Mouse (Mus musculus): ENCODE results near the gene Dusp18. TPM values are rescaled to one million over a fixed set of nuclear protein-coding genes. Genes with fewer than 3 reads are reported as not detected.

Dusp18 gene
- total and polyA plus RNA-seq, 3 experiments, result 2.8 to 6.6 (median 4.8) TPM

DNA sequence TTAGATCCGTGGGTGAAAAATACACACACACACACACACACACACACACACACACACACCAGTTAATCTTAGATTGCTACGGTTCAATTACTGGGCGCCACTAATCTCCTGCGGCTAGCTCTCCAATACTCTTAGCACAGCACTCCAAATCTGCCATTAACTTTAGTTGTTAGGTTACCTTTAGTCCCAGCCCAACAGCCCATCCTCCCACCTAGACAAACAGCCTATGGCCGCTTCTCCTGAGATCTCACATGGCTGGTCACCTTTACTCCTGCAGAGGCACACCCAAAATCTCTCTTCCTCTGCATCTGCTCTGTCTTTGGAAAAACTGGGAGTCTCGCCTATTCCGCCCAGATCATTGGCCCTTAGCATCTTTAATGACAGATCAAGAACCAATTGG is 46.3 kb downstream of the Dusp18 start:
- Histone ChIP-seq H3K27me3 (replicated peaks) (peaks cover 66% of the 10 kb centered on the region), H3K4me3 (replicated peaks in 1 of 3; ENCODE audit: low read depth in 2 of 3, low read length in 2 of 3, poor library complexity in 1 of 3) (no peak overlapping the region), H3K79me2 (replicated peaks; ENCODE audit: control insufficient read depth, extremely low read depth, insufficient read depth, poor library complexity, severe bottlenecking) (no peaks in the 10 kb centered on the region), H3K9ac (ENCODE audit: insufficient read depth, low read depth) (no peak overlapping the region), H3K27ac (ENCODE audit: insufficient read depth, low read depth) (no peak overlapping the region), H3K4me1 (ENCODE audit: control insufficient read depth in 1 of 2, insufficient read depth in 2 of 2) (0 out of 4 replicates have a peak, but pooled peaks cover 0 to 2% of the 10 kb centered on the region in 2 experiments), H3K36me3 (replicated peaks in 1 of 2; ENCODE audit: control insufficient read depth in 1 of 2, insufficient read depth in 1 of 2, low read length in 1 of 2) (no peaks in the 10 kb centered on the region), H3K9me3 (replicated peaks; ENCODE audit: low read length) (peaks cover 2% of the 10 kb centered on the region), H3K4me2 (ENCODE audit: insufficient read depth, low read depth, poor library complexity, severe bottlenecking) (no peak overlapping the region)
- in situ Hi-C loops (cut with MboI; ENCODE audit: low pct_ligation_motif_present, low pct_unique_long_range_greater_than_20kb, low sequenced_read_pairs), result no loop called here
- DNase-seq (ENCODE audit: extremely low read depth), result no peak
- TF ChIP-seq ELF1 (IDR thresholded peaks at IDR 0.05; ENCODE audit: low read depth, low read length) (no peak), CHD1 (IDR thresholded peaks at IDR 0.05; ENCODE audit: low read depth, low read length) (no peak), UBTF (IDR thresholded peaks at IDR 0.05; ENCODE audit: low read depth, low read length) (no peak), RCOR1 (conservative IDR thresholded peaks at IDR 0.05; ENCODE audit: low read depth, low read length) (no peak), KAT2A (IDR thresholded peaks at IDR 0.05; ENCODE audit: insufficient replicate concordance, low read length) (no peak), BHLHE40 (IDR thresholded peaks at IDR 0.05; ENCODE audit: low read depth, low read length) (no peak), TCF12 (IDR thresholded peaks at IDR 0.05; ENCODE audit: low read depth, low read length) (no peak), GABPA (IDR thresholded peaks at IDR 0.05; ENCODE audit: insufficient replicate concordance, low read depth, low read length) (no peak), NRF1 (IDR thresholded peaks at IDR 0.05; ENCODE audit: low read depth, low read length) (no peak), E2F4 (IDR thresholded peaks at IDR 0.05; ENCODE audit: insufficient replicate concordance, low read depth, low read length) (no peak), USF1 (IDR thresholded peaks at IDR 0.05; ENCODE audit: low read depth, low read length) (no peak), MYC (IDR thresholded peaks at IDR 0.05; ENCODE audit: low read depth, low read length) (no peak), IRF4 (IDR thresholded peaks at IDR 0.05; ENCODE audit: low read depth, low read length) (no peak), TBP (conservative IDR thresholded peaks at IDR 0.05; ENCODE audit: low read depth, low read length) (no peak), PAX5 (IDR thresholded peaks at IDR 0.05; ENCODE audit: low read length) (no peak), NELFE (IDR thresholded peaks at IDR 0.05; ENCODE audit: low read depth, low read length) (no peak), ETS1 (conservative IDR thresholded peaks at IDR 0.05; ENCODE audit: low read depth, low read length) (no peak), MAX (IDR thresholded peaks at IDR 0.05; ENCODE audit: low read length) (no peak)
- dilution Hi-C loops (cut with MboI; ENCODE audit: extremely low pct_ligation_motif_present, extremely low pct_unique_long_range_greater_than_20kb, low sequenced_read_pairs), result no loop called here

DNA sequence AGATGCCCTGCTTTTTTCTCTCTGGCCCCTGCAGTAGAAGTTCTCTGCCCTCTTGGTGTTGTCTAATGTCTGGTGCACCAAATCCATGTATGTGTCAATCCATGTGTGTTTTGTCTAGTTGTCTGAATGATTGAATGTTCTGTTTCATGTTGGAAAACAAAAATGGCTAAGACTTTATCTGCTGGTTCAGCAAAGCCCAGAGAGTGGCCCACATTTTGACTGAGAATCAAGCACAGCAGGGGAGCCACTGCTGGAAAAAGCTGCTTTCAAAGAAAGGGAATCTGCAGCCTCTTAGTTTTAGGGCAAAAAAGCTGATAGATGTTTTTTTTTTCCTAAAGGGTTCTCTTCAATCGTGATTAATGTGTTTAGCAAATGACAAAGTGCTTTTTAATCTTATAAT is 51.3 kb downstream of the Dusp18 start:
- TF ChIP-seq ZMIZ1 (IDR thresholded peaks at IDR 0.05; ENCODE audit: low read depth, low read length), result no peak
- TF ChIP-seq BHLHE40 (IDR thresholded peaks at IDR 0.05; ENCODE audit: low read depth, low read length), result no peak
- no peak for TF ChIP-seq NELFE (IDR thresholded peaks at IDR 0.05; ENCODE audit: low read depth, low read length)
- TF ChIP-seq RAD21 (IDR thresholded peaks at IDR 0.05; ENCODE audit: low read depth, low read length), result no peak
- no peak for TF ChIP-seq JUND (conservative IDR thresholded peaks at IDR 0.05; ENCODE audit: low read depth, low read length)
- TF ChIP-seq JUN (IDR thresholded peaks at IDR 0.05; ENCODE audit: insufficient read depth, low read depth, low read length), result no peak
- no peak for TF ChIP-seq SMC3 (IDR thresholded peaks at IDR 0.05; ENCODE audit: low read depth, low read length)
- no peak for TF ChIP-seq ETS1 (conservative IDR thresholded peaks at IDR 0.05; ENCODE audit: low read depth, low read length)
- TF ChIP-seq MAFK (IDR thresholded peaks at IDR 0.05; ENCODE audit: insufficient replicate concordance, low read length), result no peak
- TF ChIP-seq SIN3A (IDR thresholded peaks at IDR 0.05; ENCODE audit: low read length), result no peak
- TF ChIP-seq ELF1 (IDR thresholded peaks at IDR 0.05; ENCODE audit: low read depth, low read length), result no peak
- no peak for TF ChIP-seq ZNF384 (IDR thresholded peaks at IDR 0.05; ENCODE audit: low read depth, low read length)
- no peak for TF ChIP-seq USF2 (conservative IDR thresholded peaks at IDR 0.05; ENCODE audit: low read depth, low read length)
- TF ChIP-seq CHD2 (IDR thresholded peaks at IDR 0.05; ENCODE audit: low read length), result no peak
- no peaks in the 10 kb centered on the region for H3K36me3 ChIP-seq (replicated peaks in 1 of 2; ENCODE audit: control insufficient read depth in 1 of 2, insufficient read depth in 1 of 2, low read length in 1 of 2)
- no peak overlapping the region for H3K4me2 ChIP-seq (ENCODE audit: insufficient read depth, low read depth, poor library complexity, severe bottlenecking)
- H3K9me3 ChIP-seq (replicated peaks; ENCODE audit: low read length), result peaks cover 2% of the 10 kb centered on the region
- in situ Hi-C loops (cut with MboI; ENCODE audit: low pct_ligation_motif_present, low pct_unique_long_range_greater_than_20kb, low sequenced_read_pairs), result no loop called here
- no peak overlapping the region for H3K9ac ChIP-seq (ENCODE audit: insufficient read depth, low read depth)
- H3K79me2 ChIP-seq (replicated peaks; ENCODE audit: control insufficient read depth, extremely low read depth, insufficient read depth, poor library complexity, severe bottlenecking), result no peaks in the 10 kb centered on the region
- no peaks in the 10 kb centered on the region for H3K4me1 ChIP-seq (ENCODE audit: control insufficient read depth in 1 of 2, insufficient read depth in 2 of 2)
- no peak for DNase-seq (ENCODE audit: extremely low read depth)
- dilution Hi-C loops (cut with MboI; ENCODE audit: extremely low pct_ligation_motif_present, extremely low pct_unique_long_range_greater_than_20kb, low sequenced_read_pairs), result no loop called here
- H3K4me3 ChIP-seq (replicated peaks in 1 of 3; ENCODE audit: low read depth in 2 of 3, low read length in 2 of 3, poor library complexity in 1 of 3), result no peak overlapping the region
- peaks cover 30% of the 10 kb centered on the region for H3K27me3 ChIP-seq (replicated peaks)
- H3K27ac ChIP-seq (ENCODE audit: insufficient read depth, low read depth), result no peak overlapping the region
